Mouse (Mus musculus) testis, adult 2 months (tissue): ENCODE data around the gene Ppm1m.

Source experiments
- CTCF ChIP-seq: fragments of 200-500 bp; IDR thresholded peaks from 2 replicates; pipeline ENCODE4 v1.5.1; 2012; ENCODE audit warnings: low read depth, mild to moderate bottlenecking, inconsistent platforms, low read length, moderate library complexity; ENCODE audit not compliant: control insufficient read depth, insufficient read depth, insufficient replicate concordance
- POLR2A ChIP-seq: fragments of 200-500 bp; IDR thresholded peaks from 2 replicates; pipeline ENCODE4 v1.6.1; 2012; ENCODE audit warnings: low read depth, mild to moderate bottlenecking, inconsistent platforms, low read length, moderate library complexity; ENCODE audit not compliant: control insufficient read depth

GRCm38 (mm10) chr9:106212594-106212981, 13.0 kb upstream of the Ppm1m start:
- no peak for TF ChIP-seq POLR2A
- no peak for TF ChIP-seq CTCF
